Mouse (Mus musculus): ENCODE data around the gene Fahd2a.

Fahd2a gene

GRCm38 (mm10) chr2:127444055-127444789 lies at the start of gene Fahd2a:
TSS of gene Fahd2a (minus strand) at chr2:127444565.
- peak; percentile 85 for DNase-seq (ENCODE audit: low read depth, low spot score)

- no peak for DNase-seq (ENCODE audit: low read depth, low spot score)
Observed at GRCm38 (mm10) chr2:127484476-127485170, 40.3 kb upstream of the Fahd2a start.

- DNase-seq (ENCODE audit: low read depth, low spot score) = no peak
Observed at GRCm38 (mm10) chr2:127483001-127483400, 38.6 kb upstream of the Fahd2a start.

- DNase-seq (ENCODE audit: low read depth, low spot score) = no peak
Observed at GRCm38 (mm10) chr2:127482533-127482911, 38.2 kb upstream of the Fahd2a start.

- DNase-seq (ENCODE audit: low read depth, low spot score) = no peak
Observed at GRCm38 (mm10) chr2:127481841-127482532, 37.6 kb upstream of the Fahd2a start.

GRCm38 (mm10) chr2:127479763-127480162 lies 35.4 kb upstream of the Fahd2a start:
- no peak for DNase-seq (ENCODE audit: low read depth, low spot score)

GRCm38 (mm10) chr2:127479210-127479609 lies 34.8 kb upstream of the Fahd2a start:
- DNase-seq (ENCODE audit: low read depth, low spot score) = no peak

GRCm38 (mm10) chr2:127472279-127472678 lies 27.9 kb upstream of the Fahd2a start:
- DNase-seq (ENCODE audit: low read depth, low spot score) = no peak

GRCm38 (mm10) chr2:127471281-127471680 lies 26.9 kb upstream of the Fahd2a start:
- DNase-seq (ENCODE audit: low read depth, low spot score) = no peak

- no peak for DNase-seq (ENCODE audit: low read depth, low spot score)
Observed at GRCm38 (mm10) chr2:127470661-127471060, 26.3 kb upstream of the Fahd2a start.

- DNase-seq (ENCODE audit: low read depth, low spot score) = no peak
Observed at GRCm38 (mm10) chr2:127470183-127470582, 25.8 kb upstream of the Fahd2a start.

- no peak for DNase-seq (ENCODE audit: low read depth, low spot score)
Observed at GRCm38 (mm10) chr2:127462314-127462713, 17.9 kb upstream of the Fahd2a start.

GRCm38 (mm10) chr2:127461351-127461750 lies 17.0 kb upstream of the Fahd2a start:
- no peak for DNase-seq (ENCODE audit: low read depth, low spot score)

- no peak for DNase-seq (ENCODE audit: low read depth, low spot score)
Observed at GRCm38 (mm10) chr2:127459341-127459740, 15.0 kb upstream of the Fahd2a start.

GRCm38 (mm10) chr2:127453764-127454163 lies 9.4 kb upstream of the Fahd2a start:
- DNase-seq (ENCODE audit: low read depth, low spot score) = peak; percentile 68

- DNase-seq (ENCODE audit: low read depth, low spot score) = no peak
Observed at GRCm38 (mm10) chr2:127453141-127453540, 8.8 kb upstream of the Fahd2a start.

GRCm38 (mm10) chr2:127451748-127452147 lies 7.4 kb upstream of the Fahd2a start:
- peak; percentile 24 for DNase-seq (ENCODE audit: low read depth, low spot score)

- no peak for DNase-seq (ENCODE audit: low read depth, low spot score)
Observed at GRCm38 (mm10) chr2:127449691-127450090, 5.3 kb upstream of the Fahd2a start.

- no peak for DNase-seq (ENCODE audit: low read depth, low spot score)
Observed at GRCm38 (mm10) chr2:127446847-127447246, 2.5 kb upstream of the Fahd2a start.

GRCm38 (mm10) chr2:127437697-127438096 lies 6.7 kb downstream of the Fahd2a start:
- no peak for DNase-seq (ENCODE audit: low read depth, low spot score)

GRCm38 (mm10) chr2:127435554-127435953 lies 8.8 kb downstream of the Fahd2a start:
- DNase-seq (ENCODE audit: low read depth, low spot score) = no peak

GRCm38 (mm10) chr2:127435135-127435534 lies 9.2 kb downstream of the Fahd2a start:
- no peak for DNase-seq (ENCODE audit: low read depth, low spot score)

Data from c-Kit-negative CD71-positive TER-119-positive erythroid progenitor cells, embryonic 14.5 days (primary cell).